Mouse (Mus musculus): ENCODE data around the gene Armcx6. TPM values are rescaled to one million over a fixed set of nuclear protein-coding genes. Genes with fewer than 3 reads are reported as not detected.
"Not testable (repeated sequence)": the region's sequence is repeated elsewhere in the genome, so short reads cannot be mapped to it uniquely, and the experiment has no call there.

Armcx6 gene
- polyA plus RNA-seq, 1 experiment from 2014 or later, result 38.5 TPM

DNA sequence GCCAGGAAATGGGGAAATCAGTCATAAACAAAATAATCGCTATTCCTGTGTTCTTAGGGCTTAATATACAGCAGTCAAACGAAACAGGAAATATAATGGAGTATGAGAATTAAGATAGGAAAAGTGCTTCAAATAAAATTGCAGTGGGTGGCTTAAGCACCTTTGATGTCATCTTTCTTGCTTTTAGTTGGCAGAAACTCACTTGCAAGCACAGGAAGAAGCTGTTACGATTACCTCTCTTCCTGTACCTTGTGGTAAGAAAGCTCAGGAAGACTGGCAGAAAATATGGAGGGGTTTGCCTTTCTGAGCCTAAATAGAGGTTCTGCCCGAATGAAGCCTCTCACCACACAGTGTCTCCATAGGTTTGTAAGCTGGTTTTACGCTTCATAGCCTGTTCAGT, 9.4 kb downstream of the Armcx6 start:
- no peaks in the 10 kb centered on the region for H3K9me3 ChIP-seq (ENCODE audit: control insufficient read depth, low read length)
- H3K36me3 ChIP-seq (replicated peaks; ENCODE audit: control insufficient read depth, insufficient read depth), result no peaks in the 10 kb centered on the region
- no peak overlapping the region for H3K27ac ChIP-seq
- H3K4me2 ChIP-seq (replicated peaks), result no peak overlapping the region
- no peaks in the 10 kb centered on the region for H3K27me3 ChIP-seq (ENCODE audit: control insufficient read depth, insufficient read depth, low read length)
- no peak for ATAC-seq (ENCODE audit: low FRiP score)
- no peak for DNase-seq (ENCODE audit: low spot score)
- H3K9ac ChIP-seq, result no peak overlapping the region
- no peaks in the 10 kb centered on the region for H3K4me1 ChIP-seq (replicated peaks; ENCODE audit: control insufficient read depth, insufficient read depth, low read length)
- H3K4me3 ChIP-seq (replicated peaks; ENCODE audit: low read length), result no peak overlapping the region
- 71% methylated on average over 5 of the region's 5 CpGs for WGBS

DNA sequence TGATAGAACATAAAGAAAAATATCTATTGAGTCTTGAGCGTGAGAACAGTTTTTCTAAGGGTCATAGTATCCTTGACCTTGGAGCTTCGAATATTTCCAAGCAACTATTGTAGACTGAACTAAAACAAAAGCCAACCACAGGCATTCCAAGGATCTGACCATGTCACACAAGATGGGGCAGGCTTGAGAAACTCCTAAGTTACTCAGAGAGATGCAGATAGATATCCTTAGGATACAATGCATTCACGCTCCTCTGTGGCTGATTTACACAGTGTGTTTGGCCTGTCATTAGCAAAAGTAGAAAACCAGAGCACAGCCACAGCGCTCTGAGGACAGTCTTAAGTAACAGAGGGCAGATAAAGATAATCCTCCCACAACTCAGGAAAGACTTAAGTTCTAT, 12.1 kb downstream of the Armcx6 start:
- WGBS, result 65% methylated on average over 4 of the region's 4 CpGs

GRCm38 (mm10) chrX:134737796-134738195, 13.4 kb downstream of the Armcx6 start:
- no peak overlapping the region for H3K27ac ChIP-seq
- 94% methylated on average over 1 of the region's 1 CpGs for WGBS
- H3K36me3 ChIP-seq (replicated peaks; ENCODE audit: control insufficient read depth, insufficient read depth), result no peaks in the 10 kb centered on the region
- H3K4me3 ChIP-seq (replicated peaks; ENCODE audit: low read length), result no peak overlapping the region
- H3K27me3 ChIP-seq (ENCODE audit: control insufficient read depth, insufficient read depth, low read length), result no peaks in the 10 kb centered on the region
- no peak for DNase-seq (ENCODE audit: low spot score)
- H3K9ac ChIP-seq, result no peak overlapping the region
- no peak for ATAC-seq (ENCODE audit: low FRiP score)
- no peaks in the 10 kb centered on the region for H3K4me1 ChIP-seq (replicated peaks; ENCODE audit: control insufficient read depth, insufficient read depth, low read length)
- no peak overlapping the region for H3K4me2 ChIP-seq (replicated peaks)
- no peaks in the 10 kb centered on the region for H3K9me3 ChIP-seq (ENCODE audit: control insufficient read depth, low read length)

More for the DNA sequence above, 12.1 kb downstream of the Armcx6 start:
- Histone ChIP-seq H3K27ac (no peak overlapping the region), H3K9ac (no peak overlapping the region), H3K4me2 (replicated peaks) (no peak overlapping the region), H3K9me3 (ENCODE audit: control insufficient read depth, low read length) (no peaks in the 10 kb centered on the region), H3K4me1 (replicated peaks; ENCODE audit: control insufficient read depth, insufficient read depth, low read length) (no peaks in the 10 kb centered on the region), H3K36me3 (replicated peaks; ENCODE audit: control insufficient read depth, insufficient read depth) (no peaks in the 10 kb centered on the region), H3K27me3 (ENCODE audit: control insufficient read depth, insufficient read depth, low read length) (no peaks in the 10 kb centered on the region), H3K4me3 (replicated peaks; ENCODE audit: low read length) (no peak overlapping the region)
- DNase-seq (ENCODE audit: low spot score) (no peak), ATAC-seq (ENCODE audit: low FRiP score) (no peak)

GRCm38 (mm10) chrX:134729778-134730177, 21.4 kb downstream of the Armcx6 start:
- H3K4me1 ChIP-seq (replicated peaks; ENCODE audit: control insufficient read depth, insufficient read depth, low read length), result no peaks in the 10 kb centered on the region
- DNase-seq (ENCODE audit: low spot score), result peak; percentile 65
- WGBS, result 47% methylated on average over 4 of the region's 4 CpGs
- no peaks in the 10 kb centered on the region for H3K36me3 ChIP-seq (replicated peaks; ENCODE audit: control insufficient read depth, insufficient read depth)
- no peak overlapping the region for H3K4me3 ChIP-seq (replicated peaks; ENCODE audit: low read length)
- no peak for ATAC-seq (ENCODE audit: low FRiP score)
- no peaks in the 10 kb centered on the region for H3K9me3 ChIP-seq (ENCODE audit: control insufficient read depth, low read length)
- no peak overlapping the region for H3K27ac ChIP-seq
- H3K4me2 ChIP-seq (replicated peaks), result no peak overlapping the region
- no peak overlapping the region for H3K9ac ChIP-seq
- peaks cover 3% of the 10 kb centered on the region; the same call in 1 of the 2 replicates for H3K27me3 ChIP-seq (ENCODE audit: control insufficient read depth, insufficient read depth, low read length)

DNA sequence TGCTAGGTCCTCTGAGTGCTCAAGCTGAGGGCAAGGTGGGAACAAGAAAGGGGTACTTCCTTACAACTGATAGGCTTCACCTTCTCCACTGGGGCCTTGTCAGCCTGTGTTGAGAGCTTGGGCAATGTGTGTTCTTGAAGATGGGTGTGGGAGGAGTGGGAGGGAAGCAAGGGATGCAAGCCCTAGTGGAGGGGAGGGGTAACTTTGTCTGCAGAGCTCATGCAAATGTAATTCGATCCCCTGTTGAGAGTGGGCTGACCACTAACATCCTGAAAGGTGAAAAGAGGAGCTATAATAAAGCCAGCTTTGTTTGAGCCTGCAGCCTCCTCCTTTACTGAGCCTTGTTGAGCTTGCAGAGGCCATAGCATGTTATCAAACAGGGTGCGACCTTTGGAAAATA, 27.5 kb downstream of the Armcx6 start:
- not testable (repeated sequence) for H3K4me1 ChIP-seq (replicated peaks; ENCODE audit: control insufficient read depth, insufficient read depth, low read length); H3K4me3 ChIP-seq (replicated peaks; ENCODE audit: low read length); H3K4me2 ChIP-seq (replicated peaks); DNase-seq (ENCODE audit: low spot score); ATAC-seq (ENCODE audit: low FRiP score); H3K9me3 ChIP-seq (ENCODE audit: control insufficient read depth, low read length); H3K9ac ChIP-seq; H3K27ac ChIP-seq; H3K27me3 ChIP-seq (ENCODE audit: control insufficient read depth, insufficient read depth, low read length)
- 29% methylated on average over 1 of the region's 2 CpGs for WGBS
- peaks cover 20% of the 10 kb centered on the region for H3K36me3 ChIP-seq (replicated peaks; ENCODE audit: control insufficient read depth, insufficient read depth)

- Histone ChIP-seq H3K4me1 (replicated peaks; ENCODE audit: control insufficient read depth, insufficient read depth, low read length) (no peaks in the 10 kb centered on the region), H3K4me3 (replicated peaks; ENCODE audit: low read length) (peak overlapping the region; percentile 49), H3K9me3 (ENCODE audit: control insufficient read depth, low read length) (no peaks in the 10 kb centered on the region), H3K4me2 (replicated peaks) (peak overlapping the region; percentile 61), H3K27me3 (ENCODE audit: control insufficient read depth, insufficient read depth, low read length) (peaks cover 3% of the 10 kb centered on the region), H3K9ac (peak overlapping the region; percentile 76), H3K27ac (peak overlapping the region; percentile 92), H3K36me3 (replicated peaks; ENCODE audit: control insufficient read depth, insufficient read depth) (peaks cover 20% of the 10 kb centered on the region)
- WGBS, result 9% methylated on average over 13 of the region's 14 CpGs
- ATAC-seq (ENCODE audit: low FRiP score) (peak; percentile 79), DNase-seq (ENCODE audit: low spot score) (peak; percentile 59)
Observed at GRCm38 (mm10) chrX:134718524-134718923, 32.7 kb downstream of the Armcx6 start.

GRCm38 (mm10) chrX:134717752-134718308, 33.4 kb downstream of the Armcx6 start, which contains the start of gene Armcx1:
TSS of gene Armcx1 (plus strand) at chrX:134717963.
- no peaks in the 10 kb centered on the region for H3K9me3 ChIP-seq (ENCODE audit: control insufficient read depth, low read length)
- no peaks in the 10 kb centered on the region for H3K4me1 ChIP-seq (replicated peaks; ENCODE audit: control insufficient read depth, insufficient read depth, low read length)
- ATAC-seq (ENCODE audit: low FRiP score), result peak; percentile 97
- peak within 1 kb of the TSS; percentile 92 for H3K27ac ChIP-seq
- WGBS, result 14% methylated on average over 16 of the region's 16 CpGs
- H3K9ac ChIP-seq, result peak within 1 kb of the TSS; percentile 76
- peaks cover 3% of the 10 kb centered on the region for H3K27me3 ChIP-seq (ENCODE audit: control insufficient read depth, insufficient read depth, low read length)
- peak; percentile 76 for DNase-seq (ENCODE audit: low spot score)
- H3K4me2 ChIP-seq (replicated peaks), result peak within 1 kb of the TSS; percentile 61
- H3K36me3 ChIP-seq (replicated peaks; ENCODE audit: control insufficient read depth, insufficient read depth), result peaks cover 20% of the 10 kb centered on the region
- H3K4me3 ChIP-seq (replicated peaks; ENCODE audit: low read length), result peak within 1 kb of the TSS; percentile 49

DNA sequence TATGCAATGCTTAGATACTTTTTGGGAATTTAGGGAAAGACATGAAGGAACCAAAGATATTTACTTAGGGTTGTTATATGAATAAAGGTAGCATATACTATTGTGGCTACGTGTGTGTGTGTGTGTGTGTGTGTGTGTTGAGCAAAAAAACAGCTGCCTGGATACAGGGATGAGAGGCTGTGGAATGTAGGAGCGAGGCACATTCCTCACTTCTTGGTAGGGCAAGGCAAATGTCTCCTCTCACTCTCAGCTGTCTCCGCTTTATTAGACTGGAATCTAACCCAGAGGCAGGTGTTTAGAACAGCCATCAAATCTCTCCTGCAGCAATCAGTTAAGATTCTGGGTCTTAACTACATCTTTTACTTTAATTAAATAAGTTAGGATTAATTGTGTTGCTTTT, 34.4 kb downstream of the Armcx6 start:
- Histone ChIP-seq H3K27me3 (ENCODE audit: control insufficient read depth, insufficient read depth, low read length) (peaks cover 3% of the 10 kb centered on the region), H3K4me2 (replicated peaks) (peak overlapping the region; percentile 61; the same call in 1 of the 2 replicates), H3K36me3 (replicated peaks; ENCODE audit: control insufficient read depth, insufficient read depth) (peaks cover 20% of the 10 kb centered on the region), H3K9ac (0 out of 2 replicates have a peak overlapping the region, but pooled peaks have one; percentile 76), H3K27ac (peak overlapping the region; percentile 92; the same call in 1 of the 2 replicates), H3K4me1 (replicated peaks; ENCODE audit: control insufficient read depth, insufficient read depth, low read length) (no peaks in the 10 kb centered on the region), H3K9me3 (ENCODE audit: control insufficient read depth, low read length) (no peaks in the 10 kb centered on the region), H3K4me3 (replicated peaks; ENCODE audit: low read length) (no peak overlapping the region)
- DNase-seq (ENCODE audit: low spot score) (no peak), ATAC-seq (ENCODE audit: low FRiP score) (no peak)
- 24% methylated on average over 3 of the region's 3 CpGs for WGBS
